Mouse (Mus musculus) limb, embryonic 15.5 days (tissue): ENCODE measurements around the gene Armc7. TPM values are rescaled to one million over a fixed set of nuclear protein-coding genes. Genes with fewer than 3 reads are reported as not detected.

Source experiments
- ATAC-seq: fragments of 200-750 bp; cut with Nextera tagmentation; 2 replicates; pipeline ENCODE4 v1.8.0; 2017; ENCODE audit warnings: low read depth, moderate TSS enrichment; ENCODE audit not compliant: insufficient number of reproducible peaks, low FRiP score, low TSS enrichment
- H3K27ac ChIP-seq: fragments of 300-500 bp; sonication (generic); 2 replicates; pipeline ENCODE4 v1.5.1; 2015; ENCODE audit warnings: moderate library complexity, mild to moderate bottlenecking, inconsistent platforms
- H3K27me3 ChIP-seq: fragments of 300-500 bp; sonication (generic); 2 replicates; pipeline ENCODE4 v1.6.1; 2015; ENCODE audit warnings: inconsistent platforms
- H3K36me3 ChIP-seq: fragments of 300-500 bp; sonication (generic); 2 replicates; pipeline ENCODE4 v1.6.1; 2015; ENCODE audit warnings: inconsistent platforms
- H3K4me1 ChIP-seq: fragments of 300-500 bp; sonication (generic); 2 replicates; pipeline ENCODE4 v1.6.1; 2015; ENCODE audit warnings: inconsistent platforms
- H3K4me2 ChIP-seq: fragments of 300-500 bp; sonication (generic); 2 replicates; pipeline ENCODE4 v1.6.1; 2015; ENCODE audit warnings: mild to moderate bottlenecking, inconsistent platforms
- H3K4me3 ChIP-seq: fragments of 300-500 bp; sonication (generic); 2 replicates; pipeline ENCODE4 v1.5.1; 2015; ENCODE audit warnings: mild to moderate bottlenecking, inconsistent platforms
- H3K9ac ChIP-seq: fragments of 300-500 bp; sonication (generic); 2 replicates; pipeline ENCODE4 v1.6.1; 2015; ENCODE audit warnings: inconsistent platforms
- H3K9me3 ChIP-seq: fragments of 300-500 bp; sonication (generic); 2 replicates; pipeline ENCODE4 v1.6.1; 2016; ENCODE audit warnings: inconsistent platforms
- WGBS: fragments of 180-500 bp; shearing (Covaris S2); methylation state at CpG from one replicate; pipeline ENCODE4 v1.1.7; 2015; 5-methylcytosine and 5-hydroxymethylcytosine counted together
- polyA plus RNA-seq: library from polyadenylated mRNA; unstranded; fragments of >200 nt; fragmentation: Nextera tagmentation; extraction: Ambion mirVana; gene quantifications from 2 replicates; pipeline ENCODE4 v1.2.1, GENCODE M21; 2015

The Armc7 gene
- polyA plus RNA-seq = 7.2 and 7.8 TPM in 2 replicates

DNA sequence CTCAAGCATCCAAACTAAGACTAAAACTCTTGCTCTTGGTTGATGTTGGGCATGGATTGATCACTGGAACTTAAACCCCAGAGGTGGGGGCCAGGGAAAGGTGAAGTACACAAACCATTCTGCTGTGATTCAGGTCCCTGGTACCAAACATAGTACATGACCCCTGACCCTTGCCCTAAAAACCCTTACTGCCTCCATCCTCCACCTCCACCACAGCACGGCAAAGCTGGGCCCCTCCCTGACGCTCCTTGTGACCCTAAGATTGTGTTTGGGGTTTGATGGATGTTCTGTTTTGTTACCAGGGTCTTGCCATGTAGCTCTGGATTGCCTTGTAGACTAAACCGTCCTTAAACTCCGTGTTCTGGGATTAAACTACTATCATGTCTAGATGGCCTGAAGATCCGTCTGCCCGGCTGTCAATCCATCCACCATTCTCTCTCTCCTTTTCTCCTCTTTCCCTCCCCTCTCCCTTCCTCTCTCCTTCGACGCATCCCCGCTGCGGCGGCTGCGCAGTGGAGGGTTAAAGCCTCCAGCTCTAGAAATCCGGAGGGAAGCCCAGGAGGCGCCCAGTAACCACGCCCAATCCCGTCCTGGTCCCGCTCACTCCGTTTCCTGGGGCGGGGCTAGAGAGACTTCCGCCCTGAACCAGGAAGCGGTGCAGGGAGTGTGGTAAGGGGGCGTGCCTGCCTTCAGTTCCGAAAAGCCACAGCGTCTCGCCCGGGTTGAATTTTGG, at the start of gene Armc7:
Gene Armc7 (plus strand): TSS at position 643 of the 733 bp plus-strand sequence.
- H3K4me1 ChIP-seq = peaks cover 22% of the 10 kb centered on the region
- H3K36me3 ChIP-seq = peaks cover 5% of the 10 kb centered on the region
- H3K4me2 ChIP-seq = peak within 1 kb of the TSS; percentile 91
- no peaks in the 10 kb centered on the region for H3K27me3 ChIP-seq
- peak; percentile 94 for ATAC-seq
- under 1% methylated on average over 26 of the region's 26 CpGs for WGBS
- H3K27ac ChIP-seq = peak within 1 kb of the TSS; percentile 77
- H3K9me3 ChIP-seq = no peaks in the 10 kb centered on the region
- peak within 1 kb of the TSS; percentile 84 for H3K4me3 ChIP-seq
- H3K9ac ChIP-seq = peak within 1 kb of the TSS; percentile 76

DNA sequence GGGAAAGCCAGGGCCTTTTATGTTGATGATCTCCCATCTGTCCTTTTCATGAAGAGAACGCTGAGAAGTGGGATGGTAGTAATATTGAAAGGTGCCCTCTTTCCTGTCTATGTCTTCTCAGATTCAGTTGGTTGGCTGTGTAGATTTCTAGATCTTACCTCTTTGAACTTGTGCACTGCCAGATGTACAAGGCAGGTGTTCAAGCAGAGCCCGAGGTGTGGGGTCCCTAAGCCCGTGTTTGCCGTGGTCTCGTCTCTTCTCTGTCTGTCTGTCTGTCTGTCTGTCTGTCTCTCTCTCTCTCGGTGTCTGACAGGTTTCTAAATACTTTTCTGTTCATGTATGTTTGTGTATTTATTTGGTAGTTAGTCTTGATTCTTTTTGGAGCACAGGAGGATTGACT, 49.8 kb upstream of the Armc7 start:
- Histone ChIP-seq H3K36me3 (peaks cover 63% of the 10 kb centered on the region), H3K4me1 (peaks cover 28% of the 10 kb centered on the region), H3K27me3 (no peaks in the 10 kb centered on the region), H3K9ac (no peak overlapping the region), H3K9me3 (no peaks in the 10 kb centered on the region), H3K27ac (no peak overlapping the region), H3K4me2 (no peak overlapping the region), H3K4me3 (no peak overlapping the region)
- no peak for ATAC-seq
- 83% methylated on average over 6 of the region's 6 CpGs for WGBS

DNA sequence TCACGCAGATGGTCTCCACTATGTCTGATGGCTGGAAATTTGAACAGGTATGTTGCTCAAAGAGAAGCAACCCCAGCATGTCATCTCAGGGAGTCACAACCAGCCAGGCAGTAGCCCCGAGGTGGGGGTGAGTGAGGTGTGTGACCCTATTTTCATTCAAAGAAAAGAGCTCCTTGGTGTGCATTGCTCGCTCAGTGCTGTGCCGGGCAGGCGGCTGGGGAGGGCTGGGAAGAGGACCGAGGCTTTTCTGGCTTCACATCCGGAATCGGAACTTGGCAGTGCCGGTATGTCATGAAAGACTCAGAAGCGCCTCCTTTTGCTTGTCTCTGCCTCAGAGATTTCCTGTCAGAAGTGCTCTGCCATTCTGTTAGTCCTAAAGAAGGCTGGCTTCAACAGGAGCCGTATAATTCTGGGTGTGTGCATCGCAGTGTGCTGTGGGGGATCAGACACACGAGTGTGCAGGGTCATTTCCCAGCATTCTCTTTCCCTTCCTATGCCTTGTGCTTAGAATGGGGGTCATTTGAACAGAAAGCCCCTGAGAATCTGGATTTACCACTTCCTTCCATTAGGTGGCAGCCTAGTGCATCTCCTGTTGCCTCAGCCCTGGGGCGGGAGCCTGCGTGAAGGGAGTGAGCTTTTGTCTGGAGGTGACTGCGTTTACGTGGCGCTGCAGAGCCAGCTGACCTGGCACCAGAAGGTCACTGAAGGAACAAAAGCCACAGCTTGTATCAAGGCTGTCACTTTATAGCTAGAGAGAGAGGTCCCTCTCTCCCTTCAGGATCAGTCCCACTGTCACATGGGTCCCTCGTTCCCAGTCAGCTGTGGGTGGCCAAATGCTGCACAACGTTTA, 47.8 kb upstream of the Armc7 start:
- WGBS = 35% methylated on average over 20 of the region's 20 CpGs
- Histone ChIP-seq H3K4me1 (peaks cover 10% of the 10 kb centered on the region; the same call in 1 of the 2 replicates), H3K9me3 (no peaks in the 10 kb centered on the region), H3K27me3 (no peaks in the 10 kb centered on the region), H3K27ac (peak overlapping the region; percentile 34; the same call in 1 of the 2 replicates), H3K4me2 (0 out of 2 replicates have a peak overlapping the region, but pooled peaks have one; percentile 17), H3K36me3 (peaks cover 79% of the 10 kb centered on the region), H3K9ac (no peak overlapping the region), H3K4me3 (no peak overlapping the region)
- ATAC-seq = no peak

DNA sequence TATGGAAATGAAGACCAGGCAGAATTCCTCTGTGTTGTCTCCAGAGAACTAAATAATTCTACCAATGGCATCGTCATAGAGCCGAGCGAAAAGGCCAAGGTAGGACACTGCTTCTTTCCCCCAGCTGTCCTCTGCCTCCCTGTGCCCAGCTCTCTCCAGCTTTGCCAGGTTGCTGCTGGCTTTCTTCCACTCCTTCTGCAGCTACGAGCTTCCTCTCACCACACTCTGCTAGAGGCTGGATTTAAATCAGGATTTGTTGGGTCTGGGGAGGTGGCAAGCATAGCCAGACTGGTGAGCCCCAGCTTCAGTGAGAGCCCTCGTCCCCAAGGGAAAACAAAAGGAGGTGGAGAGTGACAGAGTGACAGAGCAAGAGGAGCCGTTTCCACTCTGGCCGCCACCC, 46.2 kb upstream of the Armc7 start:
- Histone ChIP-seq H3K4me3 (no peak overlapping the region), H3K27me3 (no peaks in the 10 kb centered on the region), H3K36me3 (peaks cover 77% of the 10 kb centered on the region), H3K9me3 (no peaks in the 10 kb centered on the region), H3K4me2 (no peak overlapping the region), H3K4me1 (peaks cover 10% of the 10 kb centered on the region; the same call in 1 of the 2 replicates), H3K27ac (no peak overlapping the region), H3K9ac (no peak overlapping the region)
- WGBS = 83% methylated on average over 7 of the region's 7 CpGs
- no peak for ATAC-seq

DNA sequence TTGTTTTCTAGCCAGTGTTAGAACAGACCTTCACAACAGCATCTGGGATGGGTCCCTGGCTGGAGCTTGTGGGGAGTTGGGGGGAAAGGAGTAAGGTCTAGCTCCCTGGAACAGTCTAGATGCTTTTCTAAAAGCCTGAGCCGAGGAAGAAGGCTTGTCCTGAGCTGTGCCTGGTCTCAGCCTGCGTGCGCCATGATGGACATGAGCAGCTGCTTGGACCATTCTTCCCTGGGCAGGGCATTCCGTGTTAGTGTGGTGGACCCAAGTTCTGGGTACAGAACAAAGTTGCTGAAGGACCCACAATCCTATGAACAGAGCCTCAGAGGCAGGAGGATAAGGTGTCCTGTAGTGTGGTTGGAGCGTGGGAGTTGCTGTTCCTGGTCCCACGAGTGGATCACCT, 44.9 kb upstream of the Armc7 start:
- Histone ChIP-seq H3K4me2 (no peak overlapping the region), H3K36me3 (peaks cover 65% of the 10 kb centered on the region), H3K4me3 (no peak overlapping the region), H3K9ac (no peak overlapping the region), H3K27me3 (no peaks in the 10 kb centered on the region), H3K27ac (no peak overlapping the region), H3K9me3 (no peaks in the 10 kb centered on the region), H3K4me1 (peaks cover 13% of the 10 kb centered on the region)
- no peak for ATAC-seq
- WGBS = 93% methylated on average over 6 of the region's 6 CpGs

DNA sequence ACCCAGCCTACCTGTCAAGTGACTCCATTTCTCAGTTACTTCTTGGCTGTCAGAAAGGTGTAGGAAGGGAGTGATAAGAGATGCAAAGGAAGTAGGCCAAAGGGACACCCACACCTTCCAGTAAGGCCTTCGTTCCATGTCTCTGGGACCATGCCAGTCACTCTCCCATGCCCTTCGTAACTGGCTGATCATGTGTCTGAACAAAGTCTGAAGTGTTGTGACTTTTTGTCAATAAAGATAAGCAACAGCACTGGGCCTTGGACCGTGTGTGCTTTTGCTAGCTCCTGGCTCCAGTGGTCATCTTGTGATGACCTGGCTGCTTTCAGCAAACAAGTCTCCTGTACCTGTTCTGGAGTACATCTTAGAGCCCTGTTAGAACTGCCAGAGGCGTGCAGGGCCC, 42.7 kb upstream of the Armc7 start:
- Histone ChIP-seq H3K27ac (no peak overlapping the region), H3K4me1 (peaks cover 15% of the 10 kb centered on the region), H3K27me3 (0 out of 2 replicates have a peak, but pooled peaks cover 4% of the 10 kb centered on the region), H3K36me3 (peaks cover 43% of the 10 kb centered on the region), H3K4me2 (no peak overlapping the region), H3K4me3 (no peak overlapping the region), H3K9me3 (no peaks in the 10 kb centered on the region), H3K9ac (no peak overlapping the region)
- no peak for ATAC-seq
- 82% methylated on average over 4 of the region's 4 CpGs for WGBS

DNA sequence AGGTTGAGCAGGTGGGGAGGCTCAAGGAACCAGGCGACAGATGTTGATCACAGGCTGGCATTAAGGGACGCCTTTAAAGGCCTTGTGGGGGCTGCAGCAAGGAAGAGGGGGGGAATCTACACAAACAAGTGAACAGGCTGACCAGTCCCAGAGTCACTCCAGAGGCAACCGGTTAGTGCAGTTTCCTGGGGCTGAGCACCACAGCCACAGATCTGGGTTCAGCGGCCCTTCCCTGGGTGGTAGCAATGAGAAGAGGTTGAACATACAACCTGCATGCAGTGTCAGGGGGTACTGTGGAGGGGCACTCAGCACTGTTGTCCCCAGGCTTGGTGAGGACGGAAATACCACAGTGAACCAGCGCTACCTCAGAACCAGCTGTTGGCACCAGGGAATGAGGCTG, 42.1 kb upstream of the Armc7 start:
- H3K9me3 ChIP-seq = no peaks in the 10 kb centered on the region
- H3K36me3 ChIP-seq = peaks cover 43% of the 10 kb centered on the region
- WGBS = 75% methylated on average over 6 of the region's 6 CpGs
- H3K4me1 ChIP-seq = peaks cover 12% of the 10 kb centered on the region
- H3K4me3 ChIP-seq = no peak overlapping the region
- 0 out of 2 replicates have a peak, but pooled peaks cover 4% of the 10 kb centered on the region for H3K27me3 ChIP-seq
- no peak overlapping the region for H3K4me2 ChIP-seq
- ATAC-seq = no peak
- no peak overlapping the region for H3K9ac ChIP-seq
- no peak overlapping the region for H3K27ac ChIP-seq

DNA sequence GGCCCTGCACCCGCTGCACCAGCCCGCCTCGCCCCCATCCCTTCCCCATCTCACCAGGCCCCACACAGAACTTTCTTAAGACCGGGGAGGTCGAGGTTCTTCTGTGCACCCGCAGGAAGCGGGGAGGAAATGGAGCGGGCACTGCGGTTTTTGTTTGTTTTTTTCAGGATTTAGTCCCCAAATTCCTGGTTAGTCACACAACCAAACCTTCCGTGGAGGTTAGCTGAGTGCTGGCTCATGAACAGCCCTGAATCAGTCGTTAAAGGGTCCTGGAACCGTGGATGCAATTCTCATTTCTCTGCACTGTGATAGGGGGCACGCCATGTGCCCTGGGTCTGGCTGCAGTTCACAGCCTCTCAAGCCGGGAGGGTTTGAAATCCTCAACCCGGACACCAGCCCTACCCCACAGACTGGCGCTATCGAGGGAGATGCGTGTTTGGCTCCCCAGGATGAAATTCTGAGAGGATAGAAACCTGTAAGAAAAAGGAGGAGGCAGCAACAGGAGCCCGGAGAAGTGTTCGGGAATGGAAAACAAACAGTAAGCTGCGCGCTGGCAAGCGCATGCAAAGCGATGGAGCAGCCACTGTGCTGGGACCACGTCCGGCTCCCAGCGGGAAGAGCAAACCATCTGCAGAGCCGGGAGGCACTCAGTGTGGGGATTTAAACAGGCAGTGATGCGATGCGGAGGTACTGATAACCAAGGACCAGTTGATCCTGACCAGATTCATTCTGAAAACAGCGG, 39.7 kb upstream of the Armc7 start:
- no peak for ATAC-seq
- Histone ChIP-seq H3K27ac (no peak overlapping the region), H3K4me3 (peak overlapping the region; percentile 28), H3K27me3 (0 out of 2 replicates have a peak, but pooled peaks cover 4% of the 10 kb centered on the region), H3K36me3 (peaks cover 21% of the 10 kb centered on the region), H3K4me1 (peaks cover 12% of the 10 kb centered on the region), H3K9me3 (no peaks in the 10 kb centered on the region), H3K4me2 (peak overlapping the region; percentile 49), H3K9ac (peak overlapping the region; percentile 33)
- 6% methylated on average over 31 of the region's 31 CpGs for WGBS

DNA sequence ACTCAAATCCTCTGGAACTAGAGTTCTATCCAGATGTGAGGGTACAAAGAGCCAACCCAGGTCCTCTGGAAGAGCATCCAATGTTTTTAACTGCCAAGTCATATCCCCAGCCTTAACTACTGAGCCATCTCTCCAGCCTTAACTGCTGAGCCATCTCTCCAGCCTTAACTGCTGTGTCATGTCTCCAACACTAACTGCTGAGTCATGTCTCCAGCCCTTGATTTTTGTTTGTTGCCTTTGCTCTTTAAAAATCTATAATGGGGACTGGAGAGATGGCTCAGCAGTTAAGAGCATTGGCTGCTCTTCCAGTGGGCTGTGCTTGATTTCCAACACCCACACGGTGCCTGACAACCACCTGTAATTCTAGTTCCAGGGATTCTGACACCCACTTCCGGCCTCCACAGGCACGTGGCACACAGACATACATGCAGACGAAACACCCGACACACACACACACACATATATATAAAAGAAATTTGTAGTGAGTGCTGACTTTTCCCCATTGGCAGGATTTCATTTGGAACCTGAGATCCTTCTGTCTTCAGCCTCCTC, 37.8 kb upstream of the Armc7 start:
- Histone ChIP-seq H3K27ac (no peak overlapping the region), H3K4me1 (peaks cover 14% of the 10 kb centered on the region), H3K9me3 (no peaks in the 10 kb centered on the region), H3K4me3 (no peak overlapping the region), H3K9ac (no peak overlapping the region), H3K4me2 (no peak overlapping the region), H3K27me3 (peaks cover 4% of the 10 kb centered on the region; the same call in 1 of the 2 replicates), H3K36me3 (0 out of 2 replicates have a peak, but pooled peaks cover 2% of the 10 kb centered on the region)
- WGBS = 57% methylated on average over 5 of the region's 5 CpGs
- ATAC-seq = no peak

DNA sequence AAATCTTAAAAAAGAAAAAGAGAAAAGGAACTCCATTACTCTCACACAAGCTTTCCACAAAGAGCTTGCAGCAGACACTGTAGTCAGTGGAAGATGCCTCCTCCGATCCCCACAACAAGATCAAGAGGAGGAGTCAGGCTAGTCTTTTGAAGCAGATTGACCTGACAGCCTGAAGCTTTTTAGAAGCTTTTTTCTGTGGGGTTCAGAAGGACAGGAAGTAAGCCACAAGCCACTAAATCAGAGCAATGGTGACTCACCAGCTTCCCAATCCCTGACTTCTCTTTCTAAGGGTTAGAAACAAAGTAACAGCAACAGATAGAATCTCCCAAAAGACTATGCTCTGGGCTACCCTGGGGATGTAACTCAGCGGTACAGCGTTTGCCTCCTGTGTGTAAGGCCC, 36.1 kb upstream of the Armc7 start:
- WGBS = 86% methylated on average over 3 of the region's 3 CpGs
- H3K9ac ChIP-seq = no peak overlapping the region
- no peak overlapping the region for H3K4me2 ChIP-seq
- H3K27ac ChIP-seq = no peak overlapping the region
- H3K4me1 ChIP-seq = peaks cover 14% of the 10 kb centered on the region
- H3K27me3 ChIP-seq = peaks cover 4% of the 10 kb centered on the region; the same call in 1 of the 2 replicates
- no peak overlapping the region for H3K4me3 ChIP-seq
- no peaks in the 10 kb centered on the region for H3K36me3 ChIP-seq
- H3K9me3 ChIP-seq = no peaks in the 10 kb centered on the region
- ATAC-seq = no peak

DNA sequence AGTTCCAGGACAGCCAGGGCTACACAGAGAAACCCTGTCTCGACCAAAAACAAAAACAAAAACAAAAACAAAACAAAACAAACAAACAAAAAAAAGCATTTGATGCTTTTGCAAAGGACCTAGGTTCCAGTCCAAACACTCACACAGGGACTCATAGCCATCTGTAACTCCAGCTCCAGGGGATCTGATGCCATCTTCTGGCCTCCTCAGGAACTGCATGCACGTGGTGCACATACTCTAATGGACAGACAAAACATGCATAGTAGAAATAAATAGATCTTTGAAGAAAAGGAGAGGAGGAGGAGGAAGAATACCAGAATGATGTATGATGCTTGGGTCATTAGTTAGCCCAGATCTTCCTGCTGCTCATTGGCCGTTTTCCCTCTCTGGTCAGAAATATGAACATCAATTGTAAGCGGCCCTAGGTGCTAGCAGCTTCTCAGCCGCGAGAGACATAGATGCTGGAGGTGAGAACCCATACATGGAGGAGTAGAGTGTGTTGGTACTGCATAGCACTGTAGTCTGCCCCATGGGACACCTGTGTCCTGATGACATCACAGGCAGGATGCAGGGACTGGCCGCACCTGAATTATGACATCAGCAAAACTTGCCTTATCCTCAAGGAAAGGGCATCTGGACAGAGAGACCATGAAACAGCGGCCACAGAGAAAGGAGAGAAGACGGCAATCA, 35.4 kb upstream of the Armc7 start, which contains the start of gene Trim80:
Gene Trim80 (plus strand): TSS at position 640 of the 690 bp plus-strand sequence.
- Histone ChIP-seq H3K4me1 (peaks cover 14% of the 10 kb centered on the region), H3K27me3 (peaks cover 4% of the 10 kb centered on the region; the same call in 1 of the 2 replicates), H3K9me3 (no peaks in the 10 kb centered on the region), H3K27ac (no peak within 1 kb of the TSS), H3K36me3 (no peaks in the 10 kb centered on the region), H3K4me3 (no peak within 1 kb of the TSS), H3K4me2 (no peak within 1 kb of the TSS), H3K9ac (no peak within 1 kb of the TSS)
- ATAC-seq = no peak
- 94% methylated on average over 9 of the region's 9 CpGs for WGBS
